Mouse (Mus musculus): Measurements from ENCODE around the gene Sf3a2. TPM values are rescaled to one million over a fixed set of nuclear protein-coding genes. Genes with fewer than 3 reads are reported as not detected.

Sf3a2 gene
- polyA plus RNA-seq, 1 experiment from 2014 or later, result 119 TPM

GRCm38 (mm10) chr10:80766161-80766815 lies 31.7 kb upstream of the Sf3a2 start:
- Histone ChIP-seq H3K27ac (ENCODE audit: low read depth, low read length) (no peak overlapping the region), H3K27me3 (ENCODE audit: control insufficient read depth, insufficient read depth, low read length) (no peaks in the 10 kb centered on the region), H3K36me3 (ENCODE audit: control insufficient read depth, insufficient read depth, low read length) (peaks cover 8% of the 10 kb centered on the region; the same call in 1 of the 2 replicates), H3K4me2 (ENCODE audit: low read depth, low read length, severe bottlenecking) (no peak overlapping the region), H3K4me1 (replicated peaks; ENCODE audit: control insufficient read depth, insufficient read depth, low read length) (no peaks in the 10 kb centered on the region), H3K9ac (ENCODE audit: low read length) (no peak overlapping the region), H3K4me3 (ENCODE audit: low read depth, low read length) (no peak overlapping the region), H3K9me3 (ENCODE audit: control insufficient read depth, low read length) (no peaks in the 10 kb centered on the region)
- ATAC-seq (replicated peaks; ENCODE audit: low FRiP score) (no peak), DNase-seq (ENCODE audit: low spot score) (no peak)
- WGBS, result 79% methylated on average over 10 of the region's 10 CpGs

DNA sequence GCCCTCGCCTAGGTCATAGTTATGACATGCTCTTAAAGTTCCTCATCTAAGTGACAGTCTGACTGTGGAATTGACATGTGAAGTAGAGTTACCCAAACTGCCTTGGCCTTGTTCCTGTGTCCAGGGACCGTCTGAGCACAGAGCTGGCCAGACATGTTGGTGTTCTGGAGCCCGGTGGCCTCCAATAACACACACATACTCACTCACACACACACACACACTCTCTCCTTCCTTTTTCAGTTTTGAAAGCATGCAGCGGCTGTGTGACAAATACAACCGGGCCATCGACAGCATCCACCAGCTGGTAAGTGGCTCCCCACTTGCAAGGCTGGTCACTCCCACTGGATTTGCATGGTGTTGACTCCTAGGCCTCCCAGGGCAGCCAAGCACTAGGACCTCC lies 29.6 kb upstream of the Sf3a2 start:
- no peaks in the 10 kb centered on the region for H3K27me3 ChIP-seq (ENCODE audit: control insufficient read depth, insufficient read depth, low read length)
- H3K9me3 ChIP-seq (ENCODE audit: control insufficient read depth, low read length), result no peaks in the 10 kb centered on the region
- no peak overlapping the region for H3K4me3 ChIP-seq (ENCODE audit: low read depth, low read length)
- no peak for DNase-seq (ENCODE audit: low spot score)
- ATAC-seq (replicated peaks; ENCODE audit: low FRiP score), result no peak
- H3K4me2 ChIP-seq (ENCODE audit: low read depth, low read length, severe bottlenecking), result no peak overlapping the region
- peaks cover 10% of the 10 kb centered on the region; the same call in 1 of the 2 replicates for H3K36me3 ChIP-seq (ENCODE audit: control insufficient read depth, insufficient read depth, low read length)
- H3K9ac ChIP-seq (ENCODE audit: low read length), result no peak overlapping the region
- H3K4me1 ChIP-seq (replicated peaks; ENCODE audit: control insufficient read depth, insufficient read depth, low read length), result no peaks in the 10 kb centered on the region
- no peak overlapping the region for H3K27ac ChIP-seq (ENCODE audit: low read depth, low read length)
- WGBS, result 90% methylated on average over 6 of the region's 6 CpGs

GRCm38 (mm10) chr10:80773816-80774215 lies 24.2 kb upstream of the Sf3a2 start:
- no peak overlapping the region for H3K4me2 ChIP-seq (ENCODE audit: low read depth, low read length, severe bottlenecking)
- no peak overlapping the region for H3K27ac ChIP-seq (ENCODE audit: low read depth, low read length)
- DNase-seq (ENCODE audit: low spot score) (no peak), ATAC-seq (replicated peaks; ENCODE audit: low FRiP score) (no peak)
- H3K9me3 ChIP-seq (ENCODE audit: control insufficient read depth, low read length), result no peaks in the 10 kb centered on the region
- no peak overlapping the region for H3K9ac ChIP-seq (ENCODE audit: low read length)
- no peak overlapping the region for H3K4me3 ChIP-seq (ENCODE audit: low read depth, low read length)
- no peaks in the 10 kb centered on the region for H3K4me1 ChIP-seq (replicated peaks; ENCODE audit: control insufficient read depth, insufficient read depth, low read length)
- H3K27me3 ChIP-seq (ENCODE audit: control insufficient read depth, insufficient read depth, low read length), result no peaks in the 10 kb centered on the region; the same call in 1 of the 2 replicates
- H3K36me3 ChIP-seq (ENCODE audit: control insufficient read depth, insufficient read depth, low read length), result peaks cover 11% of the 10 kb centered on the region; the same call in 1 of the 2 replicates
- 90% methylated on average over 5 of the region's 5 CpGs for WGBS

- 52% methylated on average over 2 of the region's 2 CpGs for WGBS
- Histone ChIP-seq H3K27ac (ENCODE audit: low read depth, low read length) (no peak overlapping the region), H3K4me2 (ENCODE audit: low read depth, low read length, severe bottlenecking) (no peak overlapping the region), H3K27me3 (ENCODE audit: control insufficient read depth, insufficient read depth, low read length) (no peaks in the 10 kb centered on the region; the same call in 1 of the 2 replicates), H3K4me3 (ENCODE audit: low read depth, low read length) (no peak overlapping the region), H3K9ac (ENCODE audit: low read length) (no peak overlapping the region), H3K9me3 (ENCODE audit: control insufficient read depth, low read length) (no peaks in the 10 kb centered on the region), H3K36me3 (ENCODE audit: control insufficient read depth, insufficient read depth, low read length) (peaks cover 11% of the 10 kb centered on the region; the same call in 1 of the 2 replicates), H3K4me1 (replicated peaks; ENCODE audit: control insufficient read depth, insufficient read depth, low read length) (no peaks in the 10 kb centered on the region)
- DNase-seq (ENCODE audit: low spot score) (peak; percentile 84), ATAC-seq (replicated peaks; ENCODE audit: low FRiP score) (no peak)
Measured at GRCm38 (mm10) chr10:80774549-80774948, 23.4 kb upstream of the Sf3a2 start.

DNA sequence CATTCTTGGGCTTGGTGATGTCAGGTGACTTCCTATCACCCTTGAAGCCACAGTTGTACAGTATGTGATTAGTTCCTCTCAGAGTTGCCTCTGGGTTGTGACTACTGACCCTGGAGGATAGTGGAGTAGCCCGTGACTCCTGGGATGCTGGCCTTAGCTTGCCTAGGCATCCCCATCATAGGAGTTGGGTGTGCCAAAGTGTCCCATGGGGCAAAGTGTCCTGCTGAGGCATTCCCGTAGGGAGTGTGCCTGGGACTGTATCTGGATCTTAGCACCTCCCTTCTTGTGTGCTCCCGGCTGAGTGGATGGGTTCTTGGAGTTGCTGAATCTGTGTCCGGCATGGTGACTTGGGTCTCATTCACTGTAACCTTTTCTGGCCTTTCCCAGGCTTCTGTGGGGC lies 23.0 kb upstream of the Sf3a2 start:
- no peaks in the 10 kb centered on the region; the same call in 1 of the 2 replicates for H3K27me3 ChIP-seq (ENCODE audit: control insufficient read depth, insufficient read depth, low read length)
- DNase-seq (ENCODE audit: low spot score) (no peak), ATAC-seq (replicated peaks; ENCODE audit: low FRiP score) (no peak)
- H3K9ac ChIP-seq (ENCODE audit: low read length), result no peak overlapping the region
- H3K27ac ChIP-seq (ENCODE audit: low read depth, low read length), result no peak overlapping the region
- peaks cover 11% of the 10 kb centered on the region; the same call in 1 of the 2 replicates for H3K36me3 ChIP-seq (ENCODE audit: control insufficient read depth, insufficient read depth, low read length)
- H3K4me1 ChIP-seq (replicated peaks; ENCODE audit: control insufficient read depth, insufficient read depth, low read length), result no peaks in the 10 kb centered on the region
- H3K4me3 ChIP-seq (ENCODE audit: low read depth, low read length), result no peak overlapping the region
- H3K9me3 ChIP-seq (ENCODE audit: control insufficient read depth, low read length), result no peaks in the 10 kb centered on the region
- WGBS, result 93% methylated on average over 4 of the region's 4 CpGs
- H3K4me2 ChIP-seq (ENCODE audit: low read depth, low read length, severe bottlenecking), result no peak overlapping the region

DNA sequence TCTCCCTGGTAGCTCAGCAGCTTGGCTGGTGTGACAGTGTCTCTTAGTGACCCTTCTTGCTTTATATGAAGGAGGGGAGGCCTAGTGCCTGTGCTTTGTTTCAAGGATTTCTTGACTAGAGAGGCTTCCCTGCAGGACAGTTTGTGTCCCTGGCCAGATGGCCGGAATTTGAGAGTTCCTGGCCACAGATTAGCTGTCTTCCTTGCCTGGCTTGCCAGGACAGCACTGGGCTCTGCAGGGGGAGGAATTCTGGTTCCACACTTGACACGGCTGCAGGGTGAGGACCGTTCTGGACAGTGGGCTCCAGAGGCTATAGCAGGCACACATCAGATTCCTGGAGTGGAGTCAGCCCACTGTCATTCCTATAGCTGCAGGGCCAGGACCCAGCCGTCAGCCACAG lies 22.3 kb upstream of the Sf3a2 start:
- H3K27me3 ChIP-seq (ENCODE audit: control insufficient read depth, insufficient read depth, low read length), result no peaks in the 10 kb centered on the region; the same call in 1 of the 2 replicates
- ATAC-seq (replicated peaks; ENCODE audit: low FRiP score), result no peak
- no peaks in the 10 kb centered on the region for H3K9me3 ChIP-seq (ENCODE audit: control insufficient read depth, low read length)
- H3K4me3 ChIP-seq (ENCODE audit: low read depth, low read length), result no peak overlapping the region
- H3K4me2 ChIP-seq (ENCODE audit: low read depth, low read length, severe bottlenecking), result no peak overlapping the region
- H3K27ac ChIP-seq (ENCODE audit: low read depth, low read length), result no peak overlapping the region
- peaks cover 11% of the 10 kb centered on the region; the same call in 1 of the 2 replicates for H3K36me3 ChIP-seq (ENCODE audit: control insufficient read depth, insufficient read depth, low read length)
- 87% methylated on average over 4 of the region's 4 CpGs for WGBS
- DNase-seq (ENCODE audit: low spot score), result no peak
- no peak overlapping the region for H3K9ac ChIP-seq (ENCODE audit: low read length)
- no peaks in the 10 kb centered on the region for H3K4me1 ChIP-seq (replicated peaks; ENCODE audit: control insufficient read depth, insufficient read depth, low read length)

DNA sequence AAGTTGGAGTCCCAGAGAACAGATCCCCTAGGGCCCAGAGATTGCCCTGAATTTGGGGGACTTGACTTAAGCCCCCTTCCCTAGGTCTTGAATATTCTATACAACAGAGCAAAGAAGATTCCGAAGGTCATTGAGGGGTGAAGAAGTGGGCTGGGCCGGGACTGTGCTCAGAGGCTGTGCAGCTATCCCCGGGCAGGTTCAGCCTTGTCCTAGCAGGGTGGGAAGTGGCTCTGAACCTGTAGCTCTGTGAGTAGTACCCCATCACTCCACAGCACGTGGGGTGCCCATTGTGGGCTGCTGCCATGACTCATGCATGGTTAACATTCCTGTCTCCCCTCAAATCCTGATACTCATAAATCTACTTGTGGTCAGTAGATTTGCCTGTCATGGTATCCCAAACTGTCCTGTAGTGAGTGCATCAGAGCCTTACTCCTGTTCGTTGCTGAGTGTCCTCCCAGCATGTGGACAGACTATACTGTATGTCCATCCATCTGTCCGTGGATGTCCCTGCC lies 21.6 kb upstream of the Sf3a2 start:
- Histone ChIP-seq H3K9me3 (ENCODE audit: control insufficient read depth, low read length) (no peaks in the 10 kb centered on the region), H3K27ac (ENCODE audit: low read depth, low read length) (no peak overlapping the region), H3K4me2 (ENCODE audit: low read depth, low read length, severe bottlenecking) (no peak overlapping the region), H3K9ac (ENCODE audit: low read length) (no peak overlapping the region), H3K27me3 (ENCODE audit: control insufficient read depth, insufficient read depth, low read length) (no peaks in the 10 kb centered on the region; the same call in 1 of the 2 replicates), H3K4me1 (replicated peaks; ENCODE audit: control insufficient read depth, insufficient read depth, low read length) (no peaks in the 10 kb centered on the region), H3K36me3 (ENCODE audit: control insufficient read depth, insufficient read depth, low read length) (peaks cover 5% of the 10 kb centered on the region; the same call in 1 of the 2 replicates), H3K4me3 (ENCODE audit: low read depth, low read length) (no peak overlapping the region)
- 94% methylated on average over 6 of the region's 6 CpGs for WGBS
- DNase-seq (ENCODE audit: low spot score), result no peak
- no peak for ATAC-seq (replicated peaks; ENCODE audit: low FRiP score)

- H3K4me1 ChIP-seq (replicated peaks; ENCODE audit: control insufficient read depth, insufficient read depth, low read length), result no peaks in the 10 kb centered on the region
- H3K4me2 ChIP-seq (ENCODE audit: low read depth, low read length, severe bottlenecking), result no peak overlapping the region
- no peaks in the 10 kb centered on the region for H3K9me3 ChIP-seq (ENCODE audit: control insufficient read depth, low read length)
- WGBS, result 97% methylated on average over 5 of the region's 5 CpGs
- H3K9ac ChIP-seq (ENCODE audit: low read length), result no peak overlapping the region
- no peaks in the 10 kb centered on the region; the same call in 1 of the 2 replicates for H3K27me3 ChIP-seq (ENCODE audit: control insufficient read depth, insufficient read depth, low read length)
- DNase-seq (ENCODE audit: low spot score) (no peak), ATAC-seq (replicated peaks; ENCODE audit: low FRiP score) (no peak)
- H3K36me3 ChIP-seq (ENCODE audit: control insufficient read depth, insufficient read depth, low read length), result peaks cover 4% of the 10 kb centered on the region; the same call in 1 of the 2 replicates
- H3K4me3 ChIP-seq (ENCODE audit: low read depth, low read length), result no peak overlapping the region
- H3K27ac ChIP-seq (ENCODE audit: low read depth, low read length), result no peak overlapping the region
Measured at GRCm38 (mm10) chr10:80777123-80777522, 20.9 kb upstream of the Sf3a2 start.

- no peaks in the 10 kb centered on the region; the same call in 1 of the 2 replicates for H3K27me3 ChIP-seq (ENCODE audit: control insufficient read depth, insufficient read depth, low read length)
- H3K9me3 ChIP-seq (ENCODE audit: control insufficient read depth, low read length), result no peaks in the 10 kb centered on the region
- no peak overlapping the region for H3K9ac ChIP-seq (ENCODE audit: low read length)
- H3K27ac ChIP-seq (ENCODE audit: low read depth, low read length), result no peak overlapping the region
- H3K4me1 ChIP-seq (replicated peaks; ENCODE audit: control insufficient read depth, insufficient read depth, low read length), result no peaks in the 10 kb centered on the region
- no peak overlapping the region for H3K4me3 ChIP-seq (ENCODE audit: low read depth, low read length)
- peaks cover 9% of the 10 kb centered on the region; the same call in 1 of the 2 replicates for H3K36me3 ChIP-seq (ENCODE audit: control insufficient read depth, insufficient read depth, low read length)
- ATAC-seq (replicated peaks; ENCODE audit: low FRiP score), result no peak
- no peak for DNase-seq (ENCODE audit: low spot score)
- H3K4me2 ChIP-seq (ENCODE audit: low read depth, low read length, severe bottlenecking), result no peak overlapping the region
Measured at GRCm38 (mm10) chr10:80779565-80779964, 18.4 kb upstream of the Sf3a2 start.
